ENCODE assay signal across 20 mouse cellular contexts in the genomic region with DNA sequence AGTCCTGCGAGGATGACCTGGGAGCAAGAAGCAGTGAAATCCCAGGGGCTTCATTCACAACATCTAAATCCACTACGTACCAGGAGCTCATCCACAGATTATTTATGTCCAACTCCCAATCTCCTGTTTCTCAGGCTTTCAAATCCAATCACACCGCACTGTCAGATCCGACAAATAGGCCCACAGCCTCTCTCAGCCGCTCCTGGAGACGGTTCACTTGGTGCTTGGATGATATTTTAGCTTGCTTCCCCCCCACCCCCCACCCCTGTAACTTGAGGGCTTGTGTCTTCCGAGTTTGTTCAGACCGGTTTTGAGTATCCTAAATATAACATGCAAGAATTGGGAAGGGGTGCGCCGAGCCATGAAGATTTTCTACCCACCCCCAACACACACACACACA.
"Had no signal": no experiment of that assay in that cellular context is flagged by ENCODE, and none has a peak within 500 bp of the region (broad histone marks: within the 10 kb centered on the region; RNA-seq: fewer than 3 reads in every experiment).

No protein-coding gene starts in this region.

- H3K27ac ChIP-seq: limb, embryonic 12.5 days; limb, embryonic 15.5 days; liver, embryonic 14.5 days; macrophage; midbrain, embryonic 12.5 days; neural tube, embryonic 12.5 days; neural tube, embryonic 15.5 days; stomach, postnatal 0 days had no signal

- H3K9me3 ChIP-seq: midbrain, embryonic 12.5 days; midbrain, embryonic 15.5 days; neural tube, embryonic 15.5 days had no signal

- H3K36me3 ChIP-seq: limb, embryonic 12.5 days; limb, embryonic 15.5 days; neural tube, embryonic 12.5 days had no signal

- H3K4me2 ChIP-seq: limb, embryonic 12.5 days; limb, embryonic 15.5 days; liver, embryonic 11.5 days; midbrain, embryonic 12.5 days; midbrain, embryonic 15.5 days; neural tube, embryonic 12.5 days; neural tube, embryonic 15.5 days had no signal

- H3K4me3 ChIP-seq: limb, embryonic 12.5 days; limb, embryonic 15.5 days; midbrain, embryonic 12.5 days; midbrain, embryonic 15.5 days; neural tube, embryonic 12.5 days; neural tube, embryonic 15.5 days had no signal

- H3K27me3 ChIP-seq: limb, embryonic 12.5 days; limb, embryonic 15.5 days; midbrain, embryonic 12.5 days; midbrain, embryonic 15.5 days; neural tube, embryonic 12.5 days; neural tube, embryonic 15.5 days had no signal

- H3K9ac ChIP-seq: limb, embryonic 12.5 days; limb, embryonic 15.5 days; liver, embryonic 14.5 days; liver, postnatal 0 days; midbrain, embryonic 12.5 days; midbrain, embryonic 15.5 days; neural tube, embryonic 12.5 days; neural tube, embryonic 15.5 days had no signal

- ATAC-seq: liver, postnatal 0 days; midbrain, embryonic 15.5 days had no signal

- H3K4me1 ChIP-seq: limb, embryonic 15.5 days had no signal

- DNase-seq: kidney, adult 9 months; kidney, postnatal 14 days; kidney, postnatal 4 days; left cerebral cortex, postnatal 4 days; liver, postnatal 0 days; right cerebral cortex, adult 18-20 months; right cerebral cortex, postnatal 4 days; thymus, adult 2 months; thymus, postnatal 14 days; thymus, postnatal 4 days had no signal
